Mouse (Mus musculus) left cerebral cortex, adult 18-20 months (tissue): ENCODE measurements around the gene Skp1a. TPM values are rescaled to one million over a fixed set of nuclear protein-coding genes. Genes with fewer than 3 reads are reported as not detected.

Source experiments
- total RNA-seq, 2 experiments: library from RNA; stranded (reverse); gene quantifications; 2 replicates each; pipeline ENCODE4 v1.2.3; 2021

The Skp1a gene
- total RNA-seq, 2 experiments from 2014 or later, result 477 to 492 TPM

Other genes with a start within 250 kb of the Skp1a start
- gene Ube2b, start 231.2 kb upstream of the Skp1a start, total RNA-seq, result 100 to 1,000 TPM; 189 to 191 TPM
- 10 to 100 TPM; 16.8 to 18.0 TPM for gene Cdkl3, start 227.8 kb upstream of the Skp1a start, total RNA-seq
- 100 to 1,000 TPM; 120 to 124 TPM for gene Ppp2ca, start 133.3 kb upstream of the Skp1a start, total RNA-seq
- not detected for gene Olfr1373, start 86.5 kb upstream of the Skp1a start, total RNA-seq
- gene Olfr1371, start 18.0 kb upstream of the Skp1a start, total RNA-seq, result not detected
- gene Tcf7, start 51.0 kb downstream of the Skp1a start, total RNA-seq, result 1 to 10 TPM; 4.6 to 6.3 TPM
- 100 to 1,000 TPM; 560 to 576 TPM for gene Vdac1, start 128.9 kb downstream of the Skp1a start, total RNA-seq
- 10 to 100 TPM; 57.1 to 61.6 TPM for gene 9530068E07Rik, start 164.4 kb downstream of the Skp1a start, total RNA-seq